ENCODE assay signal across 15 mouse cellular contexts in the genomic region with DNA sequence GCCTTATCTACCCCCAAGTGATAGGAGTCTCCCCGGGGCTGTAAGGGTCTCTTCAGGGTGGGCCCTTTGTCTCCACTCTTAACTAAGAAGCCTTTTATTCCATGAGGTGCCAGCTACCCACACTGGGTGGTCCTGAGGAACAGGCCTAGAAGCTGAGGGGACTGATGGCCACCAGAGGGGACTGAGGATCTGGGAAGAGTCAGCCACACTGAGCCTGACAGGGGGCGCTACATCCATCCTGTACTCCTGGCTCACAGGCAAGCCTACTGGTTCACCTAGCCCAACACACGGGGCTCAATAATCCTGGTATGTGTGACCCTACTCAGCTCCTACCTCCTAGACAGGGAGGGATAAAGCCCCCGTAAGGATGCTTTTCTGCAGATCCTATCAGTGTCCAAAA. TPM values are rescaled to one million over a fixed set of nuclear protein-coding genes. Genes with fewer than 3 reads are reported as not detected.
DNase-seq lines count a peak whose midpoint lies in the region; ATAC-seq and TF ChIP-seq lines count a peak whose summit lies in the region.
"Had no signal": no experiment of that assay in that cellular context is flagged by ENCODE, and none has a peak within 500 bp of the region (broad histone marks: within the 10 kb centered on the region; RNA-seq: fewer than 3 reads in every experiment).

No protein-coding gene starts in this region.

- no peak overlapping the region for H3K4me3 ChIP-seq in hindbrain, embryonic 13.5 days
- no peak overlapping the region for H3K4me3 ChIP-seq in hindbrain, embryonic 16.5 days (ENCODE audit: low read length)
- no peak overlapping the region for H3K4me3 ChIP-seq in midbrain, embryonic 10.5 days
- no peak overlapping the region for H3K4me3 ChIP-seq in midbrain, embryonic 11.5 days (ENCODE audit: low read depth, low read length)
- no peak overlapping the region for H3K4me3 ChIP-seq in forebrain, postnatal 0 days (ENCODE audit: low read depth, low read length)
- H3K4me3 ChIP-seq in heart, embryonic 12.5 days, result no peak overlapping the region
- H3K4me3 ChIP-seq: embryonic facial prominence, embryonic 12.5 days; limb, embryonic 15.5 days had no signal

- no peak overlapping the region; the same call in 1 of the 2 replicates for H3K27ac ChIP-seq in hindbrain, embryonic 13.5 days
- H3K27ac ChIP-seq in hindbrain, embryonic 16.5 days (ENCODE audit: low read depth, low read length), result no peak overlapping the region
- H3K27ac ChIP-seq in midbrain, embryonic 10.5 days (replicated peaks), result 0 out of 2 replicates have a peak overlapping the region, but pooled peaks have one; percentile 34
- no peak overlapping the region for H3K27ac ChIP-seq in midbrain, embryonic 11.5 days (ENCODE audit: low read depth, low read length)
- no peak overlapping the region for H3K27ac ChIP-seq in forebrain, postnatal 0 days (ENCODE audit: low read depth, low read length)
- no peak overlapping the region for H3K27ac ChIP-seq in heart, embryonic 12.5 days (ENCODE audit: poor library complexity, severe bottlenecking)
- H3K27ac ChIP-seq: embryonic facial prominence, embryonic 12.5 days; limb, embryonic 15.5 days had no signal

- H3K9me3 ChIP-seq in hindbrain, embryonic 13.5 days, result no peaks in the 10 kb centered on the region
- H3K9me3 ChIP-seq in hindbrain, embryonic 16.5 days (ENCODE audit: control insufficient read depth, low read length), result no peaks in the 10 kb centered on the region
- no peaks in the 10 kb centered on the region for H3K9me3 ChIP-seq in midbrain, embryonic 10.5 days (replicated peaks)
- H3K9me3 ChIP-seq in midbrain, embryonic 11.5 days (ENCODE audit: control insufficient read depth, low read length), result no peaks in the 10 kb centered on the region
- H3K9me3 ChIP-seq in forebrain, postnatal 0 days (ENCODE audit: low read length), result no peaks in the 10 kb centered on the region
- no peaks in the 10 kb centered on the region for H3K9me3 ChIP-seq in heart, embryonic 12.5 days (replicated peaks)
- H3K9me3 ChIP-seq: embryonic facial prominence, embryonic 12.5 days; limb, embryonic 15.5 days had no signal

- no peaks in the 10 kb centered on the region for H3K36me3 ChIP-seq in hindbrain, embryonic 13.5 days
- no peaks in the 10 kb centered on the region for H3K36me3 ChIP-seq in hindbrain, embryonic 16.5 days (ENCODE audit: control insufficient read depth, insufficient read depth, low read length)
- H3K36me3 ChIP-seq in midbrain, embryonic 10.5 days, result no peaks in the 10 kb centered on the region
- H3K36me3 ChIP-seq in midbrain, embryonic 11.5 days (ENCODE audit: control insufficient read depth, insufficient read depth, low read length), result no peaks in the 10 kb centered on the region
- H3K36me3 ChIP-seq in forebrain, postnatal 0 days (ENCODE audit: insufficient read depth), result no peaks in the 10 kb centered on the region
- H3K36me3 ChIP-seq in heart, embryonic 12.5 days, result no peaks in the 10 kb centered on the region
- H3K36me3 ChIP-seq: embryonic facial prominence, embryonic 12.5 days; limb, embryonic 15.5 days had no signal

- 0 out of 2 replicates have a peak, but pooled peaks cover 8% of the 10 kb centered on the region for H3K27me3 ChIP-seq in hindbrain, embryonic 13.5 days
- H3K27me3 ChIP-seq in hindbrain, embryonic 16.5 days (replicated peaks; ENCODE audit: control insufficient read depth, insufficient read depth, low read length), result no peaks in the 10 kb centered on the region
- peaks cover 91% of the 10 kb centered on the region for H3K27me3 ChIP-seq in midbrain, embryonic 10.5 days (ENCODE audit: low read depth, poor library complexity, severe bottlenecking)
- H3K27me3 ChIP-seq in midbrain, embryonic 11.5 days (ENCODE audit: control insufficient read depth, insufficient read depth, low read length), result peaks cover 14% of the 10 kb centered on the region; the same call in 1 of the 2 replicates
- H3K27me3 ChIP-seq in forebrain, postnatal 0 days (ENCODE audit: insufficient read depth, low read length), result no peaks in the 10 kb centered on the region
- H3K27me3 ChIP-seq in heart, embryonic 12.5 days (replicated peaks), result peaks cover 82% of the 10 kb centered on the region

- no peak overlapping the region for H3K4me2 ChIP-seq in hindbrain, embryonic 13.5 days
- H3K4me2 ChIP-seq in hindbrain, embryonic 16.5 days (ENCODE audit: low read length), result no peak overlapping the region
- no peak overlapping the region for H3K4me2 ChIP-seq in midbrain, embryonic 11.5 days
- no peak overlapping the region for H3K4me2 ChIP-seq in forebrain, postnatal 0 days (ENCODE audit: low read depth)
- no peak overlapping the region for H3K4me2 ChIP-seq in heart, embryonic 12.5 days
- H3K4me2 ChIP-seq: embryonic facial prominence, embryonic 12.5 days; limb, embryonic 15.5 days had no signal

- peaks cover 86% of the 10 kb centered on the region for H3K4me1 ChIP-seq in hindbrain, embryonic 13.5 days (replicated peaks)
- H3K4me1 ChIP-seq in hindbrain, embryonic 16.5 days (ENCODE audit: control insufficient read depth, insufficient read depth, low read depth, low read length), result peaks cover 51% of the 10 kb centered on the region
- H3K4me1 ChIP-seq in midbrain, embryonic 10.5 days, result peaks cover 95% of the 10 kb centered on the region
- H3K4me1 ChIP-seq in midbrain, embryonic 11.5 days (ENCODE audit: control insufficient read depth, insufficient read depth, low read length), result peaks cover 41% of the 10 kb centered on the region
- peaks cover 16% of the 10 kb centered on the region; the same call in 1 of the 2 replicates for H3K4me1 ChIP-seq in forebrain, postnatal 0 days (ENCODE audit: insufficient read depth)
- peaks cover 37% of the 10 kb centered on the region for H3K4me1 ChIP-seq in heart, embryonic 12.5 days (replicated peaks)

- no peak for ATAC-seq in hindbrain, embryonic 13.5 days (ENCODE audit: low FRiP score)
- no peak for ATAC-seq in hindbrain, embryonic 16.5 days
- no peak for ATAC-seq in midbrain, embryonic 11.5 days (ENCODE audit: low FRiP score)
- ATAC-seq in forebrain, postnatal 0 days, result no peak
- ATAC-seq in heart, embryonic 12.5 days (ENCODE audit: insufficient number of reproducible peaks, low FRiP score), result no peak
- ATAC-seq: Patski had no signal

- H3K9ac ChIP-seq in hindbrain, embryonic 13.5 days, result peak overlapping the region; percentile 2; the same call in 1 of the 2 replicates
- H3K9ac ChIP-seq in hindbrain, embryonic 16.5 days (ENCODE audit: low read depth, low read length), result no peak overlapping the region
- no peak overlapping the region for H3K9ac ChIP-seq in midbrain, embryonic 11.5 days (ENCODE audit: low read length)
- H3K9ac ChIP-seq in forebrain, postnatal 0 days, result no peak overlapping the region
- no peak overlapping the region for H3K9ac ChIP-seq in heart, embryonic 12.5 days
- H3K9ac ChIP-seq: embryonic facial prominence, embryonic 12.5 days; limb, embryonic 15.5 days had no signal

- 42% methylated on average over 4 of the region's 4 CpGs for WGBS in hindbrain, embryonic 13.5 days
- WGBS in hindbrain, embryonic 16.5 days, result 45% methylated on average over 4 of the region's 4 CpGs
- WGBS in midbrain, embryonic 10.5 days, result 29% methylated on average over 4 of the region's 4 CpGs
- WGBS in midbrain, embryonic 11.5 days, result 27% methylated on average over 4 of the region's 4 CpGs
- 30% methylated on average over 4 of the region's 4 CpGs for WGBS in forebrain, postnatal 0 days
- 31% methylated on average over 4 of the region's 4 CpGs for WGBS in heart, embryonic 12.5 days

- TF ChIP-seq CTCF in forebrain, postnatal 0 days (IDR thresholded peaks at IDR 0.05; ENCODE audit: low read depth), result peak; percentile 64

- no peak for DNase-seq in midbrain, embryonic 10.5 days (ENCODE audit: low spot score)
- no peak for DNase-seq in midbrain, embryonic 11.5 days (ENCODE audit: low spot score, missing footprints)
- DNase-seq in R1 (ENCODE audit: low read depth, low spot score), result peak; percentile 59
- no peak for DNase-seq in forebrain, postnatal 0 days
- no peak for DNase-seq in ovary, postnatal 14 days (ENCODE audit: low spot score)

RNA-seq across cellular contexts. Expression of gene Srcin1, which starts 16.4 kb away (rescaled TPM):
- polyA plus RNA-seq in hindbrain, embryonic 13.5 days (2015; fragmentation: Nextera tagmentation; extraction: Ambion mirVana), result 6.0 and 7.0 TPM in 2 replicates
- 8.0 and 8.9 TPM in 2 replicates for polyA plus RNA-seq in hindbrain, embryonic 16.5 days (2015; fragmentation: Nextera tagmentation; extraction: Ambion mirVana)
- polyA plus RNA-seq in midbrain, embryonic 10.5 days (2016; fragmentation: Nextera tagmentation; extraction: Ambion mirVana), result 0.89 and 1.6 TPM in 2 replicates
- 1.7 and 2.2 TPM in 2 replicates for polyA plus RNA-seq in midbrain, embryonic 11.5 days (2014; fragmentation: Nextera tagmentation; extraction: Ambion mirVana)
- total RNA-seq in forebrain, postnatal 0 days (2014; rRNA removed), result 50.1 and 70.7 TPM in 2 replicates
- 8.9 and 12.0 TPM in 2 replicates for polyA plus RNA-seq in forebrain, postnatal 0 days (2015; fragmentation: Nextera tagmentation; extraction: Ambion mirVana)
- polyA plus RNA-seq in heart, embryonic 12.5 days (2016; fragmentation: Nextera tagmentation; extraction: Ambion mirVana), result 0.09 TPM in 1 of 2 replicates, not detected in the other
- total RNA-seq: hematopoietic stem cell, adult 5-6 weeks had no signal

RNA-seq across cellular contexts. Expression of gene 4933428G20Rik, which starts 59.4 kb away (rescaled TPM):
- 0.96 and 1.2 TPM in 2 replicates for polyA plus RNA-seq in hindbrain, embryonic 13.5 days (2015; fragmentation: Nextera tagmentation; extraction: Ambion mirVana)
- 0.85 and 0.87 TPM in 2 replicates for polyA plus RNA-seq in hindbrain, embryonic 16.5 days (2015; fragmentation: Nextera tagmentation; extraction: Ambion mirVana)
- polyA plus RNA-seq in midbrain, embryonic 10.5 days (2016; fragmentation: Nextera tagmentation; extraction: Ambion mirVana), result 0.25 and 0.28 TPM in 2 replicates
- polyA plus RNA-seq in midbrain, embryonic 11.5 days (2014; fragmentation: Nextera tagmentation; extraction: Ambion mirVana), result 0.11 TPM in 1 of 2 replicates, not detected in the other
- 0.38 TPM in 1 of 2 replicates, not detected in the other for total RNA-seq in forebrain, postnatal 0 days (2014; rRNA removed)
- 0.25 TPM in 1 of 2 replicates, not detected in the other for polyA plus RNA-seq in forebrain, postnatal 0 days (2015; fragmentation: Nextera tagmentation; extraction: Ambion mirVana)
- 0.90 and 1.00 TPM in 2 replicates for polyA plus RNA-seq in heart, embryonic 12.5 days (2016; fragmentation: Nextera tagmentation; extraction: Ambion mirVana)
- total RNA-seq: hematopoietic stem cell, adult 5-6 weeks; layer of hippocampus, adult 18-20 months; monocyte, adult 5-6 weeks had no signal
- polyA plus RNA-seq: urinary bladder, adult 2 months had no signal
